Mouse (Mus musculus) mouse trophoblast stem cell (cell line): ENCODE results near the gene Plekhg3.

Experiments
- in situ Hi-C, 2 experiments: fragments of 300-500 bp; cut with MseI, MboI; formaldehyde crosslinking; loops; 2 replicates in 1 of 2; 3 replicates in 1 of 2; pipeline ENCODE4 v1.15.1; 2025

The Plekhg3 gene

GRCm38 (mm10) chr12:76549203-76549602, 18.5 kb downstream of the Plekhg3 start:
- in situ Hi-C loops = no loop called here

GRCm38 (mm10) chr12:76552321-76552720, 21.6 kb downstream of the Plekhg3 start:
- in situ Hi-C loops = no loop called here

GRCm38 (mm10) chr12:76552958-76553357, 22.3 kb downstream of the Plekhg3 start:
- in situ Hi-C loops = no loop called here

GRCm38 (mm10) chr12:76553917-76554316, 23.2 kb downstream of the Plekhg3 start:
- in situ Hi-C loops = no loop called here

- in situ Hi-C loops = no loop called here
Measured at GRCm38 (mm10) chr12:76554392-76554791, 23.7 kb downstream of the Plekhg3 start.

- in situ Hi-C loops = no loop called here
Measured at GRCm38 (mm10) chr12:76554871-76555386, 24.2 kb downstream of the Plekhg3 start.

GRCm38 (mm10) chr12:76556187-76556586, 25.5 kb downstream of the Plekhg3 start:
- in situ Hi-C loops = no loop called here

GRCm38 (mm10) chr12:76556745-76557389, 26.2 kb downstream of the Plekhg3 start:
- in situ Hi-C loops = no loop called here

- in situ Hi-C loops = no loop called here
Measured at GRCm38 (mm10) chr12:76558206-76558605, 27.5 kb downstream of the Plekhg3 start.

- in situ Hi-C loops = no loop called here
Measured at GRCm38 (mm10) chr12:76562196-76562595, 31.5 kb downstream of the Plekhg3 start.

- in situ Hi-C loops = no loop called here
Measured at GRCm38 (mm10) chr12:76566284-76566683, 35.6 kb downstream of the Plekhg3 start.

GRCm38 (mm10) chr12:76570221-76570940, 39.7 kb downstream of the Plekhg3 start:
- in situ Hi-C loops = no loop called here

GRCm38 (mm10) chr12:76571266-76571665, 40.6 kb downstream of the Plekhg3 start:
- in situ Hi-C loops = no loop called here

GRCm38 (mm10) chr12:76572261-76573251, 41.9 kb downstream of the Plekhg3 start:
- in situ Hi-C loops = no loop called here

GRCm38 (mm10) chr12:76573381-76573780, 42.7 kb downstream of the Plekhg3 start:
- in situ Hi-C loops = no loop called here

GRCm38 (mm10) chr12:76574815-76575214, 44.1 kb downstream of the Plekhg3 start:
- in situ Hi-C loops = no loop called here

GRCm38 (mm10) chr12:76576061-76576460, 45.4 kb downstream of the Plekhg3 start:
- in situ Hi-C loops = no loop called here

- in situ Hi-C loops = no loop called here
Measured at GRCm38 (mm10) chr12:76576806-76577205, 46.1 kb downstream of the Plekhg3 start.

- in situ Hi-C loops = no loop called here
Measured at GRCm38 (mm10) chr12:76577858-76578257, 47.2 kb downstream of the Plekhg3 start.

- in situ Hi-C loops = no loop called here
Measured at GRCm38 (mm10) chr12:76578465-76578864, 47.8 kb downstream of the Plekhg3 start.

GRCm38 (mm10) chr12:76579806-76580205, 49.1 kb downstream of the Plekhg3 start:
- in situ Hi-C loops = no loop called here

- in situ Hi-C loops = no loop called here
Measured at GRCm38 (mm10) chr12:76582139-76582538, 51.4 kb downstream of the Plekhg3 start.
